ENCODE assay signal across 9 mouse cellular contexts in the genomic region with DNA sequence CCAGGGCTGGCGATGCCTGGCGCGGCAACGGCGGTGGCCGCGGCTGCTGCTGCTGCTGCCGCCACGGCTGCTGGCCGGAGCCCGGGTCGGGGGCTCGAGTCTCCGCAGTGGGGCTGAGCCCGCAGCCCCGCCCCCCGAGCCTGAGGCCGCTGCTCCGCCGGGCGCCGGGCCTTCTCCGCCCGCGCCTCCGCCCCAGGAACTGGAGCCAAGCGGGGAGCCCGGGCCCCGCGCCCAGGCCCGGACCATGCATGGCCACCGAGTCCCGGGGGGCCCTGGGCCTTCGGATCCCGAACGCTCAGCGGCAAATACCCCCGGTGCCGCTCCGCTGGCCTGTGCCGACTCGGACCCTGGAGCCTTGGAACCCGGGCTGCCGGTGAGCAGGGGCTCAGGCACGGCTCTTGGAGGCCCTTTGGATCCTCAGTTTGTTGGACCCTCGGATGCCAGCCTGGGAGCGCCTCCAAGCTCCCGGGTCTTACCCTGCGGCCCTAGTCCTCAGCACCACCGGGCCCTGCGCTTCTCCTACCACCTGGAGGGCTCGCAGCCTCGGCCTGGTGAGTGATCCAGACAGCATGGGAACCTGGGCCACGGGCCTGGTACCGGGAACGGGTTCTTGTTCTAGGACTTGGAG. TPM values are rescaled to one million over a fixed set of nuclear protein-coding genes. Genes with fewer than 3 reads are reported as not detected.
DNase-seq lines count a peak whose midpoint lies in the region; ATAC-seq lines count a peak whose summit lies in the region.
"Had no signal": no experiment of that assay in that cellular context is flagged by ENCODE, and none has a peak within 500 bp of the region (broad histone marks: within the 10 kb centered on the region; RNA-seq: fewer than 3 reads in every experiment).

No protein-coding gene starts in this region.

- peak; percentile 75; the same call in 1 of the 2 replicates for ATAC-seq in embryonic facial prominence, embryonic 15.5 days (ENCODE audit: insufficient number of reproducible peaks, low FRiP score, low TSS enrichment, low read depth)
- ATAC-seq in midbrain, embryonic 12.5 days (ENCODE audit: low FRiP score, low read depth), result peak; percentile 52

- peak overlapping the region; percentile 61 for H3K4me3 ChIP-seq in embryonic facial prominence, embryonic 15.5 days (replicated peaks)
- H3K4me3 ChIP-seq in midbrain, embryonic 12.5 days, result peak overlapping the region; percentile 70

- peak; percentile 7 to 11 for DNase-seq in lung, adult 18-20 months
- no peak for DNase-seq in lung, postnatal 14 days
- peak; percentile 45 to 67 for DNase-seq in adrenal gland, postnatal 36 days
- peak; percentile 43 to 47 for DNase-seq in heart, postnatal 10 days
- DNase-seq in kidney, postnatal 14 days, result peak; percentile 53
- DNase-seq in yolk sac, embryonic 10.5 days (ENCODE audit: low spot score), result peak; percentile 32

- WGBS in embryonic facial prominence, embryonic 15.5 days, result 26% methylated on average over 45 of the region's 56 CpGs
- 44% methylated on average over 43 of the region's 56 CpGs for WGBS in midbrain, embryonic 12.5 days

- H3K9me3 ChIP-seq in embryonic facial prominence, embryonic 15.5 days (replicated peaks), result no peaks in the 10 kb centered on the region
- no peaks in the 10 kb centered on the region for H3K9me3 ChIP-seq in midbrain, embryonic 12.5 days

- peak overlapping the region; percentile 91 for H3K27ac ChIP-seq in embryonic facial prominence, embryonic 15.5 days (replicated peaks)
- H3K27ac ChIP-seq in midbrain, embryonic 12.5 days (replicated peaks), result peak overlapping the region; percentile 93
- H3K27ac ChIP-seq: macrophage had no signal

- no peaks in the 10 kb centered on the region for H3K27me3 ChIP-seq in embryonic facial prominence, embryonic 15.5 days
- peaks cover 6% of the 10 kb centered on the region; the same call in 1 of the 2 replicates for H3K27me3 ChIP-seq in midbrain, embryonic 12.5 days

- H3K36me3 ChIP-seq in embryonic facial prominence, embryonic 15.5 days, result no peaks in the 10 kb centered on the region
- no peaks in the 10 kb centered on the region for H3K36me3 ChIP-seq in midbrain, embryonic 12.5 days

- H3K9ac ChIP-seq in embryonic facial prominence, embryonic 15.5 days, result peak overlapping the region; percentile 57
- H3K9ac ChIP-seq in midbrain, embryonic 12.5 days (replicated peaks), result peak overlapping the region; percentile 80

- intact Hi-C loops in heart, postnatal 10 days (cut with DNase I), result loop anchor here (2.0 to 5.0 kb wide), 2 partner anchors 31 to 40 kb away; partner anchors contain the start of gene Gnl3l

- peak overlapping the region; percentile 51 for H3K4me2 ChIP-seq in embryonic facial prominence, embryonic 15.5 days (replicated peaks)
- H3K4me2 ChIP-seq in midbrain, embryonic 12.5 days (replicated peaks), result peak overlapping the region; percentile 62

- peaks cover 13% of the 10 kb centered on the region for H3K4me1 ChIP-seq in embryonic facial prominence, embryonic 15.5 days
- peaks cover 18% of the 10 kb centered on the region for H3K4me1 ChIP-seq in midbrain, embryonic 12.5 days

RNA-seq across cellular contexts. Expression of gene Fgd1, which starts 1.6 kb away (rescaled TPM):
- 10 to 100 TPM; 20.3 to 26.7 TPM for total RNA-seq in adrenal gland, postnatal 36 days (2021)
- 11.2 and 12.5 TPM in 2 replicates for polyA plus RNA-seq in embryonic facial prominence, embryonic 15.5 days (2015; fragmentation: Nextera tagmentation; extraction: Ambion mirVana)
- 10 to 100 TPM; 16.1 to 20.1 TPM for total RNA-seq in heart, postnatal 10 days (2021)
- 14.4 and 14.5 TPM in 2 replicates for polyA plus RNA-seq in midbrain, embryonic 12.5 days (2016; fragmentation: Nextera tagmentation; extraction: Ambion mirVana)

RNA-seq across cellular contexts. Expression of gene Gnl3l, which starts 30.4 kb away (rescaled TPM):
- 10 to 100 TPM; 74.1 to 76.4 TPM for total RNA-seq in adrenal gland, postnatal 36 days (2021)
- polyA plus RNA-seq in embryonic facial prominence, embryonic 15.5 days (2015; fragmentation: Nextera tagmentation; extraction: Ambion mirVana), result 27.6 and 27.9 TPM in 2 replicates
- total RNA-seq in heart, postnatal 10 days (2021), result 10 to 100 TPM; 34.1 to 35.5 TPM
- polyA plus RNA-seq in midbrain, embryonic 12.5 days (2016; fragmentation: Nextera tagmentation; extraction: Ambion mirVana), result 55.4 and 59.1 TPM in 2 replicates

RNA-seq across cellular contexts. Expression of gene Tsr2, which starts 48.8 kb away (rescaled TPM):
- 10 to 100 TPM; 40.0 to 46.2 TPM for total RNA-seq in adrenal gland, postnatal 36 days (2021)
- polyA plus RNA-seq in embryonic facial prominence, embryonic 15.5 days (2015; fragmentation: Nextera tagmentation; extraction: Ambion mirVana), result 36.4 and 37.3 TPM in 2 replicates
- 10 to 100 TPM; 11.4 to 13.8 TPM for total RNA-seq in heart, postnatal 10 days (2021)
- polyA plus RNA-seq in midbrain, embryonic 12.5 days (2016; fragmentation: Nextera tagmentation; extraction: Ambion mirVana), result 36.8 and 40.3 TPM in 2 replicates
